Mouse (Mus musculus): ENCODE measurements around the gene Amigo2.

Gene Amigo2

DNA sequence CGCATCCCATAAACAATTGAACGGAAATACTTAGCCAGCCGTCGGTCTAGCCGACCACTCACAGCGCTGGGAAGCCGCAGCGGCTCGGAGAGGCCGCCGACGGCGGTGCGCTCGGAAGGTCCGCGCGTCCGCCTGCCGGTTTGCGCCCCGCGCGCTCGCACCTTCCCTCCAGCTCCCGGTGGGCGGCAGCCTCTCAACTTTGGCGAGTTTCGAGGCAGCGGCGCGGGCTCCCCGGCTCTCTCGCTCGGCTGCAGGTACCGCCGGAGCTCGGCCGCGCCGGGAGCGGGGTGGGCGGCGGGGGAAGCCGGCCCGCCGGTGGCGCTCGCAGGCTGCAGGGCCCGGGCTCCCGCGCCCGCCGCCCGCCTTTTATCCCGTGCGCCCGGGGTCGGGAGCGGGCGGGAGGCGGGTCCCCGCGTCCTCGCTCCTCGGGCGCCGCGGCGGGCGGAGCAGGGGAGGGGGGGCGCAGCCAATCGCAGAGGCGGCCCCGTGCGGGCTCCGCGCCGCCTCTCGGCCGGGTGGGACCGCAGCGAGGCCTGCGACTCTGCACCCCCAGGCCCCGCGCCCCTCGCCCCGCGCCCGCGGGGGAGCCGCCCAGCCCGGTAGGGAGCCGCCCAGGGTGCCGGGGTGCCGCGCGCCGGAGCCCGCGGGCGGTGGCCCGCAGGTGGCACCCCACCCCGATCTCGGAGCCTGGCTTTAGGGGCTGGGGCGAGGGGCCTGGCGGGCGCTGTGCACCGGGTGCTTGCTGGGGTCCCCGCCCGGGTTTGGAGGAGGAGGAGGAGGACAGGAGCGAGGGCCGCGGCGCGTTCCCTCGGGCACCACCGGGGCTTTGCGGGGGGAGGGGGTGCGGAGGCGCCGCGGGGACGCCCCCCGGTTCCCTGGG is at the start of gene Amigo2, which contains the start of gene Pced1b:
Amigo2 (minus strand) TSS at position 377 of the 880 bp plus-strand sequence.
Pced1b (plus strand) TSS at position 197 of the 880 bp plus-strand sequence.
- peak; percentile 72 for DNase-seq (ENCODE audit: low read depth, low spot score)

DNA sequence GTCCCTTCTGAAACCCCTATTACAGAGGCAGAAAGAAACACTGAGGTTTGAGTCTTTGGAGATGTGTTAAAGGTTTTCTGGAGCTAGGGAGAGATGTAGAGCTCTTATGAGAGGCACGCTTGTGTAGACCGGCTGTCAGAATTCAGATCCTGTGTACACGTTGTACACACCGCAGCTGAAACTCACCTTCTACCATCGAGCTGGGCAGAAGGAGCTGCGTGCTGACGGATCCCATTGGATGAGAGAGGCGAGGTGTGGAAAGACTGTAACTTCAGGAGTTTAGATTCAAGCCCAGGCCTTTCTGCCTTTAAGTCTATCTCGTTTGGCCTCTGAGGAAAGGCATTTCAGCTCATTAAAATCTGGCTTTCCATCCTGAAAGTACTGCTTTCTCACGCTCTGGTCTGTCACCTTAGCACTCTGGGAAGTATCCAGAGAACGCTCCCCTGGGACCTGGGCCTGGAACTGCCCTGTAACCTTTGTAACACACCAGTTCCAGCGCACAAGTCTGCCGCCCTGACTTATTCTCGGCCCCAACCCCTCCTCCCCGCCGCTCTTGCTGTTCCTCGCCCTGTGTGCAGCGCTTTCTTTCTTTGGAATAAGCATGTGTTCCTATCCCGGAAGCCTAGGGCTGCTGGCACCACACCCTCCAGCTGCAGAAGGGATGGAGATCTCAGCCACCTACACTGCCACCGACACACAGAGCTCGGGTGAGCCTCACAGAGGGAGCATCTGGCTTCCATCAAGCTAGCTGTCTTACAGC is 44.4 kb upstream of the Amigo2 start:
- no peak for DNase-seq (ENCODE audit: low read depth, low spot score)

DNA sequence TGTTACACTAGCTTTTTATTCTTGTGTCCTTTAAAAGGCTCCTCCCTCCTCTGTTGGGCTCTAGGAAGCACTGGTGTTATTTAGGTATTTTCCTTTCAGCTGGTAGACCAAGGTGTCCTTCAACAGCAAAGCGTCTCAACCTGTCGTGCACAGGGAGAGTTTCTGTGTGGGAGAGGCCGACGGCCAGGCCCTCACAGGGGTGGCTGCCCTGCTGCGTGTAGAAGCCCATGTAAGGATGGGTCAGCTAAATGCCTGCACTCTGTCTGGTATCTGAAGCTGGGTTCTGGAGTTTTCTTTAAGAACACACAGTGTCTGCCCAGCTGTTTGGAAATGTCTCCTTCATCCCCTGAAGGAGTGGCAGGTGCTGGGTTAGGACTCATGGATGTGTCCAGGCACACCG is 43.3 kb upstream of the Amigo2 start:
- no peak for DNase-seq (ENCODE audit: low read depth, low spot score)

DNA sequence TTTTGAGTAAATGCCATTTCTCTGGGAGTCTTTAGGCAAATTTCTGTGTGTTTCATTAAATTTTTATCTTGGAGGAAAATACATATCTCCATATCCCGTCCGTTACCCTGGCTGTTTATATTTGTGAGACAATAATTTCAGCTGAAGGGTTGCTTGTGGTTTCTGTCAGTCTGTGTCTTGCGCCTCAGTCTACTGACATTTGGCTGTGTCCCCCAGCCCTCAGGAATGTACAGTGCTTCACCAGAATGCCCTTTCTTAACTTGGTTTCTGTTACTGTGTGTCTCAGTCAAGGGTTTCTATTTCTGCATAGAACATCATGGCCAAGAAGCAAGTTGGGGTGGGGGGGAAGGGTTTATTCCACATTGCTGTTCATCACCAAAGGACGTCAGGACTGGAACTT is 42.1 kb upstream of the Amigo2 start:
- DNase-seq (ENCODE audit: low read depth, low spot score): no peak

DNA sequence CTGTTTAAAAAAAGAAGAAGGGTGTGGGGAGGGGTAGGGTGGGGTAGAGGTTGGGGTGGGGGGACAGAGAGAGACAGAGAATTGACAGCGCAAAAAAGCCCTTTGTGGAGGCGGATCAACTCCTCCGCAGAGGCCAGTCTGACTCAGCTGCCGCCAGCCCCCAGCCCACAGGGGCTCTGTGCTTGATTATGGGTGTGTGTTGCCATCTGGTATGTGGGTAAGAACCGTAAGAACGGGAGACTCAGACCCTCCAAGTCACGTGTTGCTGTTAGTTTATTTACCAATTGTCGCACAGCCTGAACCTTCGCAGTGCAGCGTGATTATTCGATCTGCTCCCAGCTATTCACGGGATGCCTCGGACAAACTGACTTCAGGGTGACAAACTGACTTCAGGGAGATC is 41.6 kb upstream of the Amigo2 start:
- no peak for DNase-seq (ENCODE audit: low read depth, low spot score)

DNA sequence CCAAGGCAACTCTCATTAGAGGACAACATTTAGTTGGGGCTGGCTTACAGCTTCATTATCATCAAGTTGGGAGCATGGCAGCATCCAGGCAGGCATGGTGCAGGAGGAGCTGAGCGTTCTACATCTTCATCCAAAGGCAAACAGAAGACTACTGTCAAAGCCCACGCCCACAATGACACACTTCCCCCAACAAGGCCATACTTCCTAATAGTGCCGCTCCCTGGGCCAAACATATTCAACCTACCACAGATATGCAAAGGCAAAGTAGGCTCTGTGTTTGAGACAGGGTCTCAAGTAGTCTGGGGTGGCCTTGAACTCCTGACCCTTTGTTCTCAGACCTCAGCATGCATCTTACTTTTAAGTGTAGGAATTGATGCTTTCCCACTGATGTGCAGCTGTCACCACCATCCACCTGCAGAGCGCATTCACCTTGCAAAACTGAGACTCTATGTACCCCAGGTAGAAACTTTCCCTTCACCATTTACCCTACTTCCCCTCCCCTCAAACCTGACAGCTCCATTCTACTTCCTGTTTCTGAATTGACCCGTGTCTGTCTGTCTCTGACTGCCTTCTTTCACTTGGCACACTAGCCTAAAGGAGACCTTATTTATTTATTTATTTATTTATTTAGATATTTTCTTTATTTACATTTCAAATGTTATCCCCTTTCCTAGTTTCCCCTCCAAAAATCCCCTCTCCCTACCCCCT is 40.5 kb upstream of the Amigo2 start:
- peak; percentile 55 for DNase-seq (ENCODE audit: low read depth, low spot score)

DNA sequence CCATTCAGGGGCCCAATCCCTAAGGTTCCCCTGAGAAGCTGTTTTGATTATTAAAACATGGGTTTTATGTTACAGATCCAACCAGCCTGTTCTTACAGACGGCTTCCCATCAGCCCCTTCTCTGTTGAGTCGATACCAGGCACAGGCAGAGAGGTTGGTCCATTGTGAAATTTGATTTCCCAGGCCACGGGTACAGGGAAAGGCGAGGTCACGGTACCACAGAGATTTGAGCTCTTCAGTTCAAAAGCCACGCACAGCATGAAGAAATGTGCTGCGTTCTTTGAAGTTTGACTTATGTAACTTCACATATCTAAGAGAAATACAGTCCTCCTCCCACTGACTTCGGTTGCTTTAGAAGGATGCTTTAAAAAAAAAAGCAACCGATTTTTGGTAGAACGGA is 39.6 kb upstream of the Amigo2 start:
- DNase-seq (ENCODE audit: low read depth, low spot score): no peak

DNA sequence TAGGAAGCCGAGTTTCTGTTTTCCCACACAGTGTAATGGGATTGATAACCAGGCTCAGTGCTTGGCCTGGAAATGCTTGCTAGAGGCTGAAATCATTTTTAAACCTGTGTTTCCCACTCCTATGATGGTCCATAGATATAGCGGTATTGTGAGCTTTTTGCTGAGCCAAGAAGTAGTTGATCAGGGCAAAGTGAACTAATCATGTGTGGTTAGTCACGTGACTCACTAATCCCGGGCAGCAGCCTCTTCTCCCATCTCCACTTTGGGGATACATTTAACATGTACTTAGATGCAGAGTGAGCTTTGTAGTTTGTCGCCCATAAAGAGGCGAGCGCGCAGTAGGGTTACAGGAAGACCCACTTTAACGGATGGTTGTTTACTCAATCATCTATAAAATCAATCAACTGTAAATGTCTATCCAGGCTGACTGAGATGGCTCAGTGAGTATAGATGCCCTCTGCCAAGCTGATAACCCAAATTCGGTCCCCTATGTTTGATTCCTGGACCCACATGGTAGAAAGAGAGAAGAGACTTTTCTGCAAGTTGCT is 38.7 kb upstream of the Amigo2 start:
- no peak for DNase-seq (ENCODE audit: low read depth, low spot score)

DNA sequence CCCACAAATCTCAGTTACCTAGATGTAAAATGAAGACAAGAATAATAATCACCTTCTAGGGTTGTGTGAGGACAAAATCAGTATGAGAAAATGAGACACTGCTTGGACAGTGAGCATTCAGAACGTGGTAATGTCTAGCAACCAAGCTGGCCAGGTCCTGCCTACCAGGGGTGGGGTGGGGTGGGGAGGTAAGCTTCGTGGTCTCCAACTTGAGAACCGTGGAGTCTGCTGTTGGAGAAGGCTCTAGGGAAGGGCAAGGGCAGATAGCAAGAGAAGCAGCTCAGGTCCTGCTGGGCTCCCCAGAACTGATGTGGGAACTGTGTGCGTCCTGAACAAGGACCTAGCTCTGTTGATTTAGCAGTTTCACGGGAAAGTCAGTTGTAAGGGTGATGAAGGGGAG is 37.1 kb upstream of the Amigo2 start:
- no peak for DNase-seq (ENCODE audit: low read depth, low spot score)

DNA sequence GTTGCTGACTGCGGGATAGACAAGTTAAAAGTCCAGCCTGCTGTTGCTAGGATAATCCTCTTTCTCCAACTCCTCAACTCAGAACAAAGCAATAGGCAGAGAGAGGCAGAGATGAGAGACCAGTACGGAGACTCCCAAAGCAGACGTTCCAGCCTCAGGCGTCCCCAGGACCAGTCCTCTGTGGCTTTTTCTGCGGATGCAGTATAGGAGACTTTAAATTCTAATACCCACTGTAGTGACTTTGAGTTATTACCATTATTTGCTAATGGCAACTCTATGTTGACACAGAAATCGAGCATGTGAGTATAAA is 35.4 kb upstream of the Amigo2 start:
- no peak for DNase-seq (ENCODE audit: low read depth, low spot score)

DNA sequence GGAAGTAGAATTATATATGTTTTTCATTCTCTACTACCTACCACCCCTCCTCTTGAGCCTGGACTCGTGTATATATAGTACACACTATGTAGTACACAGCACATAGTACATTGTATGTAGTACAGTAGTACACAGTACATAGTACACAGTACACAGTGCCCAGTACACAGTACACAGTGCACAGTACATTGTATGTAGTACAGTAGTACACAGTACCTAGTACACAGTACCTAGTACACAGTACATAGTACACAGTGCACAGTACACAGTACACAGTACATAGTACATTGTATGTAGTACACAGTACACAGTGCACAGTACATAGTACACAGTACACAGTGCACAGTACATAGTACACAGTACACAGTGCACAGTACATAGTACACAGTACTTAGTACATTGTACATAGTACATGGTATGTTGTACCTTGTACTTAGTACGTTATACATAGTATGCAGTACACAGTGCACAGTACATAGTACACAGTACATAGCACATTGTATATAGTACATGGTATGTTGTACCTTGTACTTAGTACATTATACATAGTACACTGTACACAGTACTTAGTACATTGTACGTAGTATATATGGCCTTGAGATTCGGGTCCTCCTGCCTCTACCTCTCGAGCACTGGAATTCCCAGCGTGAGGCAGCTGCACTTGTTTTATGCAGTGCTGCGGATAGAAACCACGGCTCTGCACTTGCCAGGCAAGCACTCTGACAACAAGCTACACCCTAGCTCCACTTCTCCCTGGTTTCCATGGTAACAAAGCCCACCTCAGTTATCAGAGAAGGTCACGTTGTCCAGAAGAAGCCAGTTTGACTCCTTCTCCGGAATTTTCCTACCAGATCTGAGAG is 34.9 kb upstream of the Amigo2 start:
- no peak for DNase-seq (ENCODE audit: low read depth, low spot score)

DNA sequence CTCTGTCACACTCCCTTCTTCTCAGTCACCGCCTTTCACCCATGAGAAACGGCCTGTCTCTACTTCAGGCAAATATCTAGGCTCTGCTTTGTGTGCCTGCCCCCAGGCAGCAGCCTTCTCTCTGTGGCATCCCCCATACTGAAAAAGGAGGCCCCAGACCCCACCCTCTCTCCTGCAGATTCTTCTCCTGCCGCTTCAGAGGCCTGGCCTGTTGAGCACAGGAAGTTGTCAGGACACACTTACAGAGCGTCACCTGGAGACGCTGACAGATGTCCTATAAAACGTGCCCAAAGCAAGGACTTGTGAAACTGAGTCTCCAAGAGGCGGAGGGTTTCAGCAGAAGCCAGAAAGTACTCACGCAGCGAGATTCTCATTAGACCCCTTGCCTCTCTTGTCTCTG is 33.7 kb upstream of the Amigo2 start:
- no peak for DNase-seq (ENCODE audit: low read depth, low spot score)

DNA sequence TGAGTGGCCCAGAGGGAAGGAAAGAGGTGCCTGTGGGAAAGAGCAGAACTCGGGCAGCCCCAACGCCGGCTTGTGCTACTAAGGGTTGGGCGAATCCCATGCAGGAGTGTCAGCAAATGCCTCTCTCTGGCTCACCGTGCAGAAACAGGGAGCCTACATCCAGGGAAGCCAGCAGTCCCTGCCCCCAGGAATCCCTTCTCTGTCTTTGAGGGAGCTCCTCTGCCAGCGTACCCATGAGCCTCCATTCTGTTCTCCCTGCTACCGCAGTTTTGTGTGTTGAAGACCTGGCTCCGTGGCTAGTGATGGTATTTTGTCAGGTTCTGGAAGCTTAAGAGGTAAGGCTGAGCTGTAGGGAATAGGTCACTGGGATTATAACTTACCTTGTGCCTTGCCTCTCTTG is 33.0 kb upstream of the Amigo2 start:
- DNase-seq (ENCODE audit: low read depth, low spot score): no peak

DNA sequence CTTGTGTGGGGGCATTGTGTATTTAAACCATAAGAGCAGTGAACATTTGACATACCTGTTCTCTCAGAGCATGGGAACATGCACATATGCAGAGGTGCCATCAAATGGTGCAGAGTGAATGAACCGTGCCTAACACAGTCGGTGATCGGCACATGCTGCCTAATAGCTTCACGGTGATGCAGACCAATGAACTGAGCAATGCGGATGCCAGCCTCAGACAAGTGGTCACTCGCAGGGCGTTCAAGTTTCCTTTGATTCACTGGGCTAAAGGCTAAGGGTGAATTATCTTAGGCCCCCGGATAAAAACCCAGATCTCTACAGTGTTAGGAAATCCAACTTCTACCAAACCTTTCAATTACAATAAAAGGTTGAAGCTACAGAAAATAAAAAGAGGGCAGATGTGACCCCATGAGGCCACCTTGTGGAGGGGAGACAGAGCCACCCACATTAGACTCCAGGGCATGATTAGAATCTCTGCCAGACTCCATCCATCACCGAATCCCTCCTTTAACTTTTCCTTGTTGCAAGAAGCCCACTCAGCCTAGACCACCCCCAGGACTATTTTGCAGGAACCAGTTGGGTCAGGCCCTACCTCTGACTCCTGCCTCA is 31.4 kb upstream of the Amigo2 start:
- DNase-seq (ENCODE audit: low read depth, low spot score): peak; percentile 73

DNA sequence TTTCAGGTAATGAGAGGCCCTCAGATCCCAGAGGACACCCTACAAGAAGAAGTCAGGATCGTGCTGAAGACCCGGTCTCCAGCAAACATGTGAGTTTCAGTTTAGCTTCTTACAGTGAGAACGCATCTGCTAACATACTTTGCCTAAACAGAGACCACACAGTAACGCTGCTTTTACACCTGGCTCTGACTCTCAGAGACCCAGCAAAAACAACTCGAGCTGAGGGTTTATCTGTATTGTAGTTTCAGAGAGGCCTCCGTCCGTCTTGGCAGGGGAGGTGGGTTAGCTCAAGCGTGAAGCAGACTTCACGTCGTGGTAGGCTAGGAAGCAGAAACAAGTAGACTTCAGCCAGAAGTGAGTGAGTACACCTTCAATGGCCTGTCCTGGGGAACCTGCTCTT is 30.2 kb upstream of the Amigo2 start:
- peak; percentile 91 for DNase-seq (ENCODE audit: low read depth, low spot score)

DNA sequence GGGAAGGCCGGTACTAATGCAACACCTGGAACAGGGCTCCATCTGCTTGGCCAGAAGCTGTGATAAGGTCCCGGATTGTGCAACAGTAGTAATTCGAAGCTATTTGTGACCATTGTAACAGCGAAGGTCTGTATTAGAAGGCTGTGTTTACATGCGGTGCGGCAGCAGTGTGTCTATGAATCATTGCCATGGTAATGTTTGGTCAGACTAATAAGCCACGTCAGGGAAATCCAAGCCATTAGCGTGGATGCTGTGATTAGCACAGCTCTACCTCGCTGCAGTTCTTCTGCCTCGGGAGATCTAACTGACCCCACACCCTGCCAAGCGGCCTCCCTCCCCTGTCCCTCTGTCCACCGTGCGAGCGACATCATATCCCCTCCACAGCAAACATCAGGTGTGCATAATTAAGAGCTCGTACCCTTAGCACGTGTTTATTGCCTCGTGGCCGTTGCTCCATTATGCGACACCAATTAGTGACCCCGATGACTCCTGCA is 29.6 kb upstream of the Amigo2 start:
- DNase-seq (ENCODE audit: low read depth, low spot score): peak; percentile 77

DNA sequence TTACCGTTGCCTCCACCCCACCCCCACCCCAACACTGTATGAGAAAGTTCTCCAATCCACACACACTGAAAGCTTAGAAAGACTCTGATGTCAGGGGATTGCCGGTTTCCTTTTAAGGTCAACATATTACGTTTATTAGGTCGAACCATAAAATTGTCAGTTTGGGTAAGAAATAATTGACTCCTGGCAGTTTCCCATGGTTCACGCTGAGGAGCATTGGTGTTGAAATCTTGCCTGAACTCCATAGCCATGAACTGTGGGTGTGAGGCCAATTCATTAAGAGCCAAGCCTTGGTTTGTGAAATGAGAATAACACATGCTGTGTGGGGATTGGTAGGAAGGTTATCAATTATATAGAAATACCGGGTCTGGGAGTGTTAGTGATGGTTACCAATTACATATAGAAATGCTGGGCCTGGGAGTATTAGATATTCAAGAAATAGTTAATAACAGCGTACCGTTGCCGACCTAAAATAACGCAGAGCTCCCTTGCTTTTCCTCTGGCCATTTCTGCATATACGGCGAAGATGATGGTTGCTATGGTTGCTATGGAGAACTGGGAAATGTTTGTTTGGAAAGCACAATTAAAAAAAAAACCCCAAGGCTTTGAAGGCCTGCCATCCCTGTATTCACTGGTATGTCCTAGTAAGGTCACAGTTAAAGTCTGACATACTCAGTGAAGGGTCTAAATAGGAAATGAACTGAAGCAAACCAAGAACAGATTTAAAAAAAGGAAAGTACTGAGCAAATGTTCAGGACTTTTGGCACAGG is 28.7 kb upstream of the Amigo2 start:
- no peak for DNase-seq (ENCODE audit: low read depth, low spot score)

DNA sequence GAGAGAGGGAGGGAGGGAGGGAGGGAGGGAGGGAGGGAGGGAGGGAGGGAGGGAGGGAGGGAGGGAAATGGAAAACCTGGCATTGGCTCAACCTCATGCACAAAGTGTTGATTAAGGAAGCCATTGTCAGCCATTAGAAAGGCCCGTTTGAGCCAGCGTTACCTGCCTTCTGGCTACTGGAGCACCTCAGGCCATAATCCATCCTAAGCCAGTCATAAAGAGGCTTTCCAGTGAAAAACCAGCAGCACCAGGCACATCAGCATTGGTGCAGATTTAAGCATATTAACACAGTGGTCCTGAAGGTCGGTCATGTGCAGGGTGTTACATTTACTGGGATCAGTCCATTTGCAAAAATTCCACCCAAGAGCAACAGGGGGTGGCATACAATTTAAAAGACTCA is 25.7 kb upstream of the Amigo2 start:
- DNase-seq (ENCODE audit: low read depth, low spot score): no peak

DNA sequence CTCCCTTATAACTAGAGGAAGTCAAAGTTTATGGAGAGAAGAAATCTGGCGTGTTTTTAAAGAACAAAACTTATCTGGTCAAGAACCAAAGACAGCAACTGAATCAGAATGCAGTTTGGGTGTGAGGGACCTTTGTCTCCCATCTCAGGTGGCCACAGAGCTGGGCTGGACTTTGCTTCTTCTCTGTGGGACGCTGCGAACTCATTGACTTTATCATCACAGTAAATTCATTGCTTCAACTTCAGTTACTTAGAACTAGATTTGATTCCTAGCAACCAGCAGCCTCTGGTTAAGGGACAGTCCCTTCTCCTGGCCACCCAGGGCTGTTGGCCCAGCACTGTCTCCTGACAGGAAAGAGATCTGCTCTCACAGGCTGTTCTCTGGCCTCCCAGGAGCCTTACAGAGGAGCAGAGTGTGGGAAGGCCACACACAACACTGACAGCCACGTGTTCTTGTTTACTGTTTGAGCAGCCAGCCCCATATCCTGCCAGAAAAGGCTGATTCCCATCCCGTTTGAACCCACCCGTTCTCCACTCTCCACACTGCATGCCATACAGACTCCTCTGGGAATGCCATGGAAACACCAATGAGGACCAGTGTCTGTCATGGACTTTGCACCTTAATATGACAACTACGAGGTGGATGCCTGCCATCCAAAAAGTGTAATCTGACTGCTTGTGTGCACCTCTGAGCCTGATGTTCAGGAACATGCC is 25.1 kb upstream of the Amigo2 start:
- DNase-seq (ENCODE audit: low read depth, low spot score): no peak
